Mouse (Mus musculus): ENCODE results near the gene Gadd45b.

The Gadd45b gene

GRCm38 (mm10) chr10:80929299-80930226 lies at the start of gene Gadd45b:
Gene Gadd45b, plus strand, starts transcription at chr10:80930073.
- DNase-seq, result peak; percentile 99

GRCm38 (mm10) chr10:80880131-80880641 lies 49.7 kb upstream of the Gadd45b start:
- peak; percentile 81 to 87 for DNase-seq

- no peak for DNase-seq
Measured at GRCm38 (mm10) chr10:80880901-80881300, 49.0 kb upstream of the Gadd45b start.

- DNase-seq, result peak; percentile 84 to 90
Measured at GRCm38 (mm10) chr10:80881301-80881700, 48.6 kb upstream of the Gadd45b start.

GRCm38 (mm10) chr10:80887181-80887580 lies 42.7 kb upstream of the Gadd45b start:
- peak; percentile 85 to 86 for DNase-seq

- peak in 1 of 2 experiments; percentile 61 for DNase-seq
Measured at GRCm38 (mm10) chr10:80895100-80895499, 34.8 kb upstream of the Gadd45b start.

- DNase-seq, result no peak
Measured at GRCm38 (mm10) chr10:80895697-80896096, 34.2 kb upstream of the Gadd45b start.

- DNase-seq, result no peak
Measured at GRCm38 (mm10) chr10:80896581-80897485, 33.0 kb upstream of the Gadd45b start.

- DNase-seq, result no peak
Measured at GRCm38 (mm10) chr10:80897861-80898510, 31.9 kb upstream of the Gadd45b start.

GRCm38 (mm10) chr10:80899074-80899473 lies 30.8 kb upstream of the Gadd45b start:
- no peak for DNase-seq

- DNase-seq, result peak; percentile 45 to 47
Measured at GRCm38 (mm10) chr10:80899591-80900317, 30.1 kb upstream of the Gadd45b start.

GRCm38 (mm10) chr10:80900318-80901247 lies 29.3 kb upstream of the Gadd45b start, which contains the start of gene Timm13:
Gene Timm13, minus strand, starts transcription at chr10:80900969.
- peak; percentile 97 for DNase-seq

- no peak for DNase-seq
Measured at GRCm38 (mm10) chr10:80901409-80902272, 28.2 kb upstream of the Gadd45b start.

GRCm38 (mm10) chr10:80902273-80902940 lies 27.5 kb upstream of the Gadd45b start:
- DNase-seq, result no peak

GRCm38 (mm10) chr10:80903282-80903681 lies 26.6 kb upstream of the Gadd45b start:
- DNase-seq, result no peak

GRCm38 (mm10) chr10:80904004-80904693 lies 25.7 kb upstream of the Gadd45b start:
- DNase-seq, result no peak

GRCm38 (mm10) chr10:80904709-80905108 lies 25.2 kb upstream of the Gadd45b start:
- no peak for DNase-seq

Measured in cerebellum, postnatal 14 days (tissue).